Mouse (Mus musculus) heart, embryonic 11.5 days (tissue): ENCODE measurements around the gene D430041D05Rik. TPM values are rescaled to one million over a fixed set of nuclear protein-coding genes. Genes with fewer than 3 reads are reported as not detected.

Experiments used
- ATAC-seq: fragments of 200-750 bp; cut with Nextera tagmentation; replicated peaks from 2 replicates; pipeline ENCODE4 v1.8.0; 2017; ENCODE audit warnings: moderate library complexity; ENCODE audit not compliant: insufficient number of reproducible peaks, low FRiP score, low TSS enrichment
- H3K27ac ChIP-seq: fragments of 300-500 bp; sonication (generic); 2 replicates; pipeline ENCODE4 v1.5.1; 2014; ENCODE audit warnings: mild to moderate bottlenecking, low read depth, low read length
- H3K27me3 ChIP-seq: fragments of 300-500 bp; sonication (generic); 2 replicates; pipeline ENCODE4 v1.6.1; 2014; ENCODE audit warnings: mild to moderate bottlenecking, low read length, mixed read lengths; ENCODE audit not compliant: control insufficient read depth, insufficient read depth
- H3K36me3 ChIP-seq: fragments of 300-500 bp; sonication (generic); 2 replicates; pipeline ENCODE4 v1.6.1; 2014; ENCODE audit warnings: mild to moderate bottlenecking, low read length, moderate library complexity, mixed read lengths; ENCODE audit not compliant: control insufficient read depth, insufficient read depth
- H3K4me1 ChIP-seq: fragments of 300-500 bp; sonication (generic); 2 replicates; pipeline ENCODE4 v1.6.1; 2014; ENCODE audit warnings: low read length; ENCODE audit not compliant: control insufficient read depth, insufficient read depth
- H3K4me2 ChIP-seq: fragments of 300-500 bp; sonication (generic); 2 replicates; pipeline ENCODE4 v1.6.1; 2014; ENCODE audit warnings: mild to moderate bottlenecking, moderate library complexity
- H3K4me3 ChIP-seq: fragments of 300-500 bp; sonication (generic); 2 replicates; pipeline ENCODE4 v1.5.1; 2014; ENCODE audit warnings: low read depth, low read length
- H3K9ac ChIP-seq: fragments of 300-500 bp; sonication (generic); 2 replicates; pipeline ENCODE4 v1.6.1; 2014; ENCODE audit warnings: mild to moderate bottlenecking, low read depth, low read length, moderate library complexity
- H3K9me3 ChIP-seq: fragments of 300-500 bp; sonication (generic); replicated peaks from 2 replicates; pipeline ENCODE4 v1.6.1; 2016; ENCODE audit warnings: low read length; ENCODE audit not compliant: control insufficient read depth
- WGBS: fragments of 180-500 bp; shearing (Covaris S2); extraction: QIAGEN DNeasy Blood & Tissue Kit; methylation state at CpG from one replicate; pipeline ENCODE4 v1.1.7; 2014; ENCODE audit not compliant: insufficient replicate concordance; 5-methylcytosine and 5-hydroxymethylcytosine counted together
- polyA plus RNA-seq: library from polyadenylated mRNA; unstranded; fragments of >200 nt; fragmentation: Nextera tagmentation; extraction: Ambion mirVana; gene quantifications from 2 replicates; pipeline ENCODE4 v1.2.1, GENCODE M21; 2014

Gene D430041D05Rik
- polyA plus RNA-seq, 1 experiment from 2014 or later: 0.34 TPM

DNA sequence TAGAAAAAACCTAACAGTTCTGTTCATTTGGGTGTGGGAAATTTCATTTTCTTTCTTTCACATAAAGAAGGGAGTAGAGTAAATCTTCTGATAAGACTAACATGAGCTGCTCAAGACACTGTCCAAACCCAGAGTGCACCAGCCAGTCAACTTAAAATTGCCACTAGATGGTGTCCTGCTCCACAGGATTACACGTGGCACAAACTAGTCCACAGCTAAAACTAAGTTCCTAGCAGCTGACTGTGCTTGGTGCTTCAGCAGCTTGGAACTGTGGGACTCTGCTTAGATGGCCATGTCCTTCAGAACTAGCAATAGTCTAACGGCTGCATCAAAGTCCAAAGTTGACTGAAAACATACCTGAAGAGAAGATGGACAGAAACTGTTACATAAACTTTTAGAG lies 34.0 kb upstream of the D430041D05Rik start:
- Histone ChIP-seq H3K27me3 (no peaks in the 10 kb centered on the region), H3K4me3 (no peak overlapping the region), H3K9ac (no peak overlapping the region), H3K4me1 (peaks cover 17% of the 10 kb centered on the region), H3K36me3 (peaks cover 4% of the 10 kb centered on the region; the same call in 1 of the 2 replicates), H3K4me2 (no peak overlapping the region), H3K9me3 (no peaks in the 10 kb centered on the region), H3K27ac (no peak overlapping the region)
- 31% methylated on average over 2 of the region's 2 CpGs for WGBS
- ATAC-seq: peak; percentile 67; the same call in 1 of the 2 replicates

DNA sequence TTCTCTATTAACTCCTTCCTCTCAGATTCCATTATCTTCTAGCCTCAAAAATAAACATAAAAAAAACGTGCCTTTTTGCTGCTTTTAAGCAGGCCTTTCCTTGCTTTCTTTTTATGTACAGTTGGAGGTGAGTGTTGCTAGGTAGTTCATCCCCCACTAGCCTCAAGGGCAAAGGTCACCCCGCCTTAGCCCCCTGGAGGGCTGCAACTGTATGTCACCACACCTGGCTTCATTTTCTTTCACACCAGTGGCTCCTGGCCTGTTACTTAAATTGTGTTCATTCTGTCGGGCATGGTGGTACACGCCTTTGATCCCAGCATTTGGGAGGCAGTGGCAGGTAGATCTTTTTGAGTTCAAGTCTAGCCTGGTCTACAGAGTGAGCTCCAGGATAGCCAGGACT lies 31.5 kb upstream of the D430041D05Rik start:
- Histone ChIP-seq H3K27ac (no peak overlapping the region), H3K27me3 (no peaks in the 10 kb centered on the region), H3K36me3 (peaks cover 6% of the 10 kb centered on the region), H3K9ac (no peak overlapping the region), H3K4me3 (no peak overlapping the region), H3K9me3 (no peaks in the 10 kb centered on the region), H3K4me2 (no peak overlapping the region), H3K4me1 (peaks cover 3% of the 10 kb centered on the region)
- no peak for ATAC-seq
- 64% methylated on average over 4 of the region's 4 CpGs for WGBS

DNA sequence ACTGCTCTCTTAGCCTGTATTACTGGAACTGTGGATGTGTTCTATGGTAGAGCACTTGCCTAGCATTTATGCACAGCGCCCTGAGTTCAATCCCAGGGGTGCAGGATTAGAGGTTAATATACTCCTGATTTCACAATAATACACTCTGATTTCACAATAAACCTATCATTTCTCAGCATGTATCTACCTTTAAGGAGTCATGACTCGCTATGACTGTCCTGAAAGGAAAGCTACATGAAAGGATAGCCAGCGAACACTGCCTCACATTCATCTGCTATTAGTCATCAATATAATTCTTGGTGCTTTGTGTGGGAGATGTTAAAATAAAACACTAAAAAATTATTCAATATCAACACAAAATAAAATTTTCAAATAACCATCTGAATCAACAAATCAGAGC lies 25.4 kb upstream of the D430041D05Rik start:
- Histone ChIP-seq H3K4me2 (no peak overlapping the region), H3K27ac (no peak overlapping the region), H3K9me3 (no peaks in the 10 kb centered on the region), H3K4me3 (no peak overlapping the region), H3K9ac (no peak overlapping the region), H3K27me3 (no peaks in the 10 kb centered on the region), H3K4me1 (no peaks in the 10 kb centered on the region), H3K36me3 (peaks cover 28% of the 10 kb centered on the region)
- no peak for ATAC-seq
- 94% methylated on average over 3 of the region's 3 CpGs for WGBS

DNA sequence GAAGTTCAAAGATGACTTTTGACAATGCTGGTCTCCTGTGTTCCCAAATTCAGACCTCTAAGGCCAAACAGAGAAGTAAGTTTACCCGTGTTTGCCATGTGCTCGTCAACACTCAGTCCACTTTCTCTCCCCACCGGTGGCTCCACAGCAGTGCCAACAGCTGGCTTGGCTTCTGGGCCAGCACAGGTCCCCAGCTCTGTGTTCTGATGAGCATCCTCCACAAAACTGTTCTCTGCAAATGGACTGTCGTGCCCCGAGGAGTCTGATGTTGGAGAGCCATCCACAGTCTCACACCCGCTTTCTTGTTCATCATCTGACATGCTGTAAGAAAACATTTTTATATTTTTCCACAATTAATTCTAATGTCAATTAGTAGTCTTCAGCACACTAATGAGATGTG lies 20.3 kb upstream of the D430041D05Rik start:
- Histone ChIP-seq H3K36me3 (peaks cover 29% of the 10 kb centered on the region), H3K4me1 (no peaks in the 10 kb centered on the region), H3K27me3 (no peaks in the 10 kb centered on the region), H3K4me2 (no peak overlapping the region), H3K9ac (no peak overlapping the region), H3K4me3 (no peak overlapping the region), H3K9me3 (no peaks in the 10 kb centered on the region), H3K27ac (no peak overlapping the region)
- 92% methylated on average over 6 of the region's 6 CpGs for WGBS
- no peak for ATAC-seq

DNA sequence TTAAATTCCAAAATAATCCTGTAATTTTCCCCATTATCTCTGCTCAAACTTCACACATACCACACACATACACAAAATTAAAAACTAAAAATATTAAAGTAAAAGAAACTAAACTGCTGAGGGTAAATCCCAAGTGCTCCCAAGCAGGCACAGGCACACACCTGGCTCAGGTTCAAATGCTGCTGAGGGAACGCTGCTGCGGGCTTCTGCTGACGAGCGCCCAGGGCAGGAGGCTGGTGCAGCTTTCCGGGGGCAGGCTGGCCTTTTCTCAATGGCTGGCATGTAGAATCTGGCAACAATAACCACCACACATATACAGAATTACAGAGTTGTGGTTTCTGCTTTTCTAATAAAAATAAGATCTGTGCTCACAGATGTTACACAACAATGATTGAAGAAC lies 19.8 kb upstream of the D430041D05Rik start:
- WGBS: 91% methylated on average over 5 of the region's 5 CpGs
- Histone ChIP-seq H3K27ac (no peak overlapping the region), H3K4me1 (no peaks in the 10 kb centered on the region), H3K9me3 (no peaks in the 10 kb centered on the region), H3K4me2 (no peak overlapping the region), H3K27me3 (no peaks in the 10 kb centered on the region), H3K4me3 (no peak overlapping the region), H3K36me3 (peaks cover 29% of the 10 kb centered on the region), H3K9ac (no peak overlapping the region)
- no peak for ATAC-seq

DNA sequence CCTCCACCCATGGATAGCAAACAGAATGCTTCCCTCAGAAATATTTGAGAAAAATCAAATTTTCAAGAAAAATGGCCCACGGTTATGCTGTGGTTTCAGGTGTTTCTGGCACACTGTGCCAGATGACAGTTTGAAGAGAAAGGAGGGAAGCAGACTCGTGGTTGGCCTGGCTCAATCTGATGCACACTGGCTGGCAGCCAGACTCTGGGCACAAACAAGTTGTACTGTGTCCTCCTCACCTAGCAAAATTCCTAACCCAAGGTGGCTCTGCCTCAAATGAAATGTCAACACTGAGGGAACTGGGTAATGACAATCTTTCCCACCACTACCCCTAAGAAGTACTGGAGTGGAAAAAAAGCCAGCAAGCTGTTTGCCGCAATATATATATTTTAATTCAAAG lies 15.3 kb upstream of the D430041D05Rik start:
- no peak overlapping the region for H3K4me2 ChIP-seq

DNA sequence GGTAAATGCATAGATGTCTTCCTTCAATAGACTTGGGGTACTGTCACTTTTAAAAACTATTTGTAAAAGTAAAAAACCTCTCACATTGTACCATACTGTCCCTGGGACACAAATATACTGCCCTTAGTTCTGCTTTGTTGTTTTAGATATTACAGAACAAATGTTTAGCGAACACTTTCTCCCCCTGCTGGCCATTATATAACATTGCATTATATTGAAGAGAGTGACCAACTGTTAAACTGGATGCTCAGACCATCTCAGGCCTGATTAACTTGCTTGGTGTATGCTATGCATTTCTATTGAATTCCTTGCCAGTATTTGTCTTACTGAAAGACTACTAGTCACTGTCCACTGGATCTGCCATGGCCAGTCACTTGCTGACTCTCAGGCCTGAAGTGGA lies 11.4 kb upstream of the D430041D05Rik start:
- Histone ChIP-seq H3K4me3 (no peak overlapping the region), H3K27ac (no peak overlapping the region), H3K27me3 (no peaks in the 10 kb centered on the region), H3K4me1 (no peaks in the 10 kb centered on the region), H3K36me3 (no peaks in the 10 kb centered on the region), H3K9me3 (no peaks in the 10 kb centered on the region), H3K4me2 (no peak overlapping the region), H3K9ac (no peak overlapping the region)
- 12% methylated on average over 1 of the region's 1 CpGs for WGBS
- no peak for ATAC-seq

More for the DNA sequence above, 15.3 kb upstream of the D430041D05Rik start:
- ATAC-seq: no peak
- peaks cover 11% of the 10 kb centered on the region for H3K36me3 ChIP-seq
- no peak overlapping the region for H3K9ac ChIP-seq
- no peak overlapping the region for H3K4me3 ChIP-seq
- WGBS: 78% methylated on average over 3 of the region's 3 CpGs
- no peaks in the 10 kb centered on the region for H3K27me3 ChIP-seq
- H3K4me1 ChIP-seq: no peaks in the 10 kb centered on the region
- H3K9me3 ChIP-seq: no peaks in the 10 kb centered on the region
- H3K27ac ChIP-seq: no peak overlapping the region

DNA sequence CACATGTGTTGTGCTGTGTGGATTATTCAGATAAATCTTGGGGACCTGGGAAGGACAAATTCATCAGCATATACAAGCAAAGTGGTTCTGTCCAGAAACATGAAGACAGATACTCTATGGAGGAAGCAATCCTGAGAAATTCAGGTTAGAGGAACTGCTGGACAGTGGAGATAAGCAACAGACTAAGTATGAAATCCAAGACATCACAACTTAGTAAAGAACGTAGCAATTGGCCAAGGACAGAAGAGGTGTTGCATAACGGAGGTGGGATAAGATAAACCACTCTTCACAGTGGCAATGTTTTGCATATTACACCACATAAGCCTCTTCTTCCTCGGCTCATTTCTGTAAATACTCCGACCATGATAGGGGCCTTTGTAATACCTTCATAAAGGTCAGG lies 10.0 kb upstream of the D430041D05Rik start:
- no peak for ATAC-seq
- no peaks in the 10 kb centered on the region for H3K9me3 ChIP-seq
- no peak overlapping the region for H3K27ac ChIP-seq
- H3K27me3 ChIP-seq: no peaks in the 10 kb centered on the region
- no peak overlapping the region for H3K4me2 ChIP-seq
- 75% methylated on average over 4 of the region's 4 CpGs for WGBS
- no peak overlapping the region for H3K4me3 ChIP-seq
- no peaks in the 10 kb centered on the region for H3K4me1 ChIP-seq
- H3K36me3 ChIP-seq: no peaks in the 10 kb centered on the region
- H3K9ac ChIP-seq: no peak overlapping the region

DNA sequence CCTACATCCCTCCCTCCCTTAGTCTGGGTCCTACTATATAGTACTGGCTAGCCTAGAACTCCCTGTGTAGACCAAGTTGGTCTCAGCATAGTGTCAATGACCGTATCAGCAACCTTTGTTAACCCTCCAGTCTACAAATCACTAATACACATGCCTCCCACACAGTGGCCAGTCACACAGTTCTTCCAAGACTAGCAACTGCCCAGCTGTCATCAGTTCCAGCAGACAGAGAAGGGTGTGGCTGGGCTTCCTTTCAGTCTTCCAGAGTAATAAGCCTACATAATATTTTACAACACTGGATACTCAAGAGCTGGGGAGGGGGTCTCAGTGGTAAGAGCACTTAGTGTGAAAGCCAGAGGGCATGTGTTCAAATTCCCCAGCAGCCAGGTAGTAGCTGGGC lies 9.2 kb upstream of the D430041D05Rik start:
- WGBS: 63% methylated on average over 1 of the region's 1 CpGs
- no peaks in the 10 kb centered on the region for H3K27me3 ChIP-seq
- H3K36me3 ChIP-seq: no peaks in the 10 kb centered on the region
- H3K4me3 ChIP-seq: no peak overlapping the region
- H3K27ac ChIP-seq: no peak overlapping the region
- no peaks in the 10 kb centered on the region for H3K4me1 ChIP-seq
- no peak overlapping the region for H3K4me2 ChIP-seq
- ATAC-seq: no peak
- no peak overlapping the region for H3K9ac ChIP-seq
- H3K9me3 ChIP-seq: no peaks in the 10 kb centered on the region
